Mouse (Mus musculus) adrenal gland (tissue): ENCODE data around the gene D10Jhu81e.
"Not testable (repeated sequence)": the region's sequence is repeated elsewhere in the genome, so short reads cannot be mapped to it uniquely, and the experiment has no call there.

Experiments used
- intact Hi-C: fragments of 180-260 bp; cut with DNase I; formaldehyde crosslinking; loops from one replicate; pipeline ENCODE4 v1.15.1; 2025

Gene D10Jhu81e

DNA sequence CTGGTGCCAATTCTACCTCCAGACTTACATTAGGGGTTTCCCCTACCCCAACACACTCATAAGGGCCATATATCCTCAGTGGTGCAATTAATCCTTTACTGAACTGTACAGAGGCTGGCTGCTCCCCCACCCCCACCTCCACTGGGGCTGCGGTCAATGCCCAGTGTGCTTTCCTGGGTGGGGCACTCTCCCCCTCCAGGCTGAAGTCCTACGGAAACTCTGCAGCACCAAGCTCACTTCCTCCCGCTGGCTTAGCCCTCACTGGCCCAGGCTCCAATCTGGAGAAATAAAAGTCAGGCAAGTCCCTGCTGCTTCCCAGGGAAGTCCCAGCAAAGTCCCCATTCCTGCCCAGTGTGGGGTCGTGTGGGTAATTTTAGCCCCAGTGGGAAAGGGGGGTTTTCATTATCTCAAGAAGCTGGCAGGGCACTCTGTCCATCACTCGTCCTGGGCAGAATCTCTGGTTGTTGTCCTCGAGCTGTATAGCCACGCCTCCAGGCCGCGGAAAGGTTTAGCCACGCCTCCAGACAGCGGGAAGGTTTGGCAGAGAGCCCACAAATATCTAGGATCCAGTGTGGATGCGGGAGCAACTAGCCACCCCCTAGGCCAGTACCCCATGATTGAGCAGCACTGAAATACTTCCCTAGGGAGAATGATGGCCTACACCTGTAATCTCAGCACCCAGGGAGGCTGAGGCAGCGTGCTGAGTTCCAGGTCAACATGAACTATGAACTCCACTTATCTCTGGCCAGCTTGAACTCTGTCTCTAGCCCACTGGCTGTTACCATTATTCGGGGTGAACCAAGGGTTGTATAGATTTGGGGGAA lies 34.4 kb downstream of the D10Jhu81e start:
- intact Hi-C loops = no loop called here

DNA sequence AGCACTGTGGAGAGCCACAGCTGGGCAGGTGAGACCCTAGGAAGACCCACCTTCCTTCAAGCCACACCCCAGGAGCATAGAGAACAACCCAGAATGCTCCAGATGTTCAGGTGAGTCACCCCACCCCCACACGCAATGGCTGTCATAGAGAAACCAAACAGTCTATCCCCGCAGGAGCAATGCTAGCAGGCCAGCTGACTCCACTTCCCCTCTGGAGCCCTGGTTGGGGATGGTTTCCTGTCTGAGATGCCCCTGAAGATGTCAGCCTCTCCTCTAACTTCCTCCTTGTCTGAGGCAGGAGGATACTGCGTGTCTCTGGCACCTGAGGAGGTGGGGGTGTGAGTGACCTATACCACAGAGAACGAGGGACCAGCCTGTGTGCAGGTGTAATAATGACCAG lies 35.2 kb downstream of the D10Jhu81e start:
- intact Hi-C loops = no loop called here

DNA sequence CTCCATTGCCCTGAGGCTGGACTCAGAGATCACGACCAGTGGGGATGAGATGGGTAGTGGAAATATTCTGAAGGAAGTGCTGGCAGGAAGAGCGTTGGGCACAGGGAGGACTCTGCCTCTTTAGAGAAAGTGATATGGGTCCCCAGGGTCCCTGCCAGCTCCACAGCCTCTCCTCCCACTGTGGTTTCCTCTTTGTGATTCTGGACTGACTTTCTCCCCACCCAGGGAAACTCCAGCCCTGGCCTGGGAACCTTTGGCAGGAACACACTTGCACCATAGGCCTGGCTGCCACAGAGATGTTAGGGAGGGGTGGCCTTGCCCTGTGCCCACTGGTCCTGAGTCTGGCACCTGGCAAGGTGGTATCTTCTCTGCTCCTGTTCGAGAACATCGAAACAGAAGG lies 39.6 kb downstream of the D10Jhu81e start:
- intact Hi-C loops = no loop called here

DNA sequence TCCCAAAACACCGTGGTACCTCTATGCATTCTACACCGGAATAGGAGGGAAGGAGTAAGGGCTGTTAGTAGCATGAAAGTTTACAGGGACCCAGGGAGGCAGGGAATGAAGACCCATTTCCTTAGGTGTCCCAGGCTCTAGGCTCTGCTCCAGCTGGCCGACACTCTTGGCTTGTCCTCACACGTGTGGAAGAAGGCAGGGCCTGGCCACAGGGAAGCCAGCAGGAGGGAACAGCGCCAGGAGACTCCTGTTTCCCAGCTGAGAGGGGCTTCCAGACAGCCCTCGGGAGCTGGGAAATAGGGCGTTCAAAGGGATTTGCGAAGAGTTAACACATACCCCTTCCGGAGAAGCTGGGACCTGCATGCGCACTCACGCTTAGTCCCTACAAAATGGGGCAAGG lies 40.2 kb downstream of the D10Jhu81e start:
- intact Hi-C loops = no loop called here

DNA sequence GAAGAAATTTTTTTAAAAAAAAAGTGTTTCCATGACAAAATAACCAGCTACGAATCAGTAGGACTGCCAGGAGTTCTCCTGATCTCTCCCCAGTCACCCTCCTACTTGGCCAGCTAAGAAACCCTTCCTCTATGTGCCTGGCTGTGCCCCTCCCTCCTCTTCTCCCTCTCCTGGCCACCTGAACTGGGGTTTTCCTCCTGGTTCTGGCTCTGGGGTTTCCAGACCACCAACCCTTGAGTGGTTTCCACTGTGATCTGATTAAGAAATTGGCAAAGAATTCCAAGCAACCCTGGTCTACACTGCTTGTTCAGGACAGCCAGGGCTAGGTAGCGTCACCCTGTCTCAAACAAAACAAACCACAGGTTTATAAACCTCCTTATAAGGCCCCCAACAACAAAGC lies 40.9 kb downstream of the D10Jhu81e start:
- intact Hi-C loops = no loop called here

DNA sequence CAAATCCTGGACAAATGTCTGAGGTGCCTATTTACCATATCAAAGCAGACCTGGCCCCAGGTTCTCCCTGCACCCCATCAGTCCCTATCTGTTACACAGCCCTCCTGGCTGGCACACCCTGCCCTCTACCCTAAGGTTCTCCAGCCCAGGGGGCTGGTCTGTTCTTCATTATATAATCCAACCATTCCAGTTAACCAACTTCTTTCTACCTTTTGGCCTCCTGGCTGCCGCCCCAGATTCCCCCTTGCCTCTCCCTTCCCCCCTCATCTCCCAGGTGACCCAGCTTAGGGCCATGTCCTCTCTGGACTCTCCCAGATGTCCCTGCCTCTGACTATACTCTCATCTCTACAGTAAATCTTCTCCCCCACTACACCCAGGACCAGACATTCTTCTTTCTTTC lies 41.7 kb downstream of the D10Jhu81e start:
- intact Hi-C loops = no loop called here

DNA sequence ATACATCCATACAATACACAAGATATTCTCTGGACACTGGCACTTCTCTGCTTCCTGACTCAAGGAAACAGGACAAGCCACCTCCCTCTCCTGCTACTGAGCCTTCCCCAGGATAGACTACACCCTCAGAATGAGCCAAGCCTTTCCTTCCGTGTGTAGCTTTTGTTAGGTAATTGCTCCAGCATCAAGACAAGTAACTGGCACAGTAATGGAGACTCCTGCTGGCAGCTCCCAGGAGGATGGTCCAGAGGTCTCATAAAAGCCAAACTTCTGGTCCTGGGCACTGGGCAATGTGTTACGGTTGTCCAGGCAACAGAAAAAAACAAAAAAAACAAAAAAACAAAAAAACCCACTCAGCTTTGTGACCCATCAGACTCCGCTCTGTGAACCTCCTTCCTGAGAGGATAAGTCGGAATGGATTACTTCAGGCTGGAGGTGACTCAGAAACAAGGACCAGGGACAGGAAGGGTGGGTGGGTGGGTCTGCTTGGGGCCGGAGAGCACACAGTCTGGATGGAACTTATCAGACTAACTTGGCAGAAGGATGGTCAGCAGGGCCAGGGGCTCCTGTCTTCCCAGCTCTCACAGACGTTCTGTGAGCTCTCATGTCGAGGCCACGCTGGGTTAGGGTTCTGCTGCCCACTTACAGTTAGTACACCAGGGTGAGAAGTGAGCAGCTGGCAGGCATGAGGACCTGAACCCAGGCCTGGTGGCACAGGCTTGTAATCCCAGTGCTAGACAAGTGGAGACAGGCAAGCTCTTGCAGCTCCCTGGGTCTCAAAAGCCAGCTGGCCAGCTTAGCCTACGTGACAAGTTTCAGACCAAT lies 42.3 kb downstream of the D10Jhu81e start:
- intact Hi-C loops = no loop called here

- intact Hi-C loops = no loop called here
Measured at GRCm38 (mm10) chr10:78126311-78126710, 43.3 kb downstream of the D10Jhu81e start.

GRCm38 (mm10) chr10:78125061-78125460 lies 44.5 kb downstream of the D10Jhu81e start:
- intact Hi-C loops = not testable (repeated sequence)

DNA sequence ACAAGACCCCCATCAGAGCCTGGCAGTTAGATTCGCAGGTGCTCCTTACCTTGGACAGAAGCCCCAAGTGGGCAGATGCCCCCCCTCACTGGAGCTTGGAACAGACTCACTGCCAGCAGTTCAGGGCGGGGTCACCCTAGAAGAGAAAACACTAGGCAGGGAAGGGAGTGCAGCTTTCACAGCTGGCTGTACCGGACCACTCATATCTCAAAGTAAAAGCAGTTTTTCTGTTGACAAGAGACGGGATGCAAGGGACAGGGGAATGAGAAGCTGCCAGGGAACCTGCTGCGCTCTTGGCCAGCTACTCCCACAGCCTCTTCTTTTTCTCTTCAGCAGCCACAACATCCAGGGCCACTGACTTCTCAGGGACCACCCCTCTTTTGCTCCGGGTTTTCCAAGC lies 45.4 kb downstream of the D10Jhu81e start:
- intact Hi-C loops = loop anchor here (5.0 kb wide), 1 partner anchor 47 kb away; no protein-coding TSS in a partner anchor

GRCm38 (mm10) chr10:78119422-78119821 lies 50.2 kb downstream of the D10Jhu81e start:
- intact Hi-C loops = loop anchor here (5.0 kb wide), 1 partner anchor 33 kb away; no protein-coding TSS in a partner anchor

DNA sequence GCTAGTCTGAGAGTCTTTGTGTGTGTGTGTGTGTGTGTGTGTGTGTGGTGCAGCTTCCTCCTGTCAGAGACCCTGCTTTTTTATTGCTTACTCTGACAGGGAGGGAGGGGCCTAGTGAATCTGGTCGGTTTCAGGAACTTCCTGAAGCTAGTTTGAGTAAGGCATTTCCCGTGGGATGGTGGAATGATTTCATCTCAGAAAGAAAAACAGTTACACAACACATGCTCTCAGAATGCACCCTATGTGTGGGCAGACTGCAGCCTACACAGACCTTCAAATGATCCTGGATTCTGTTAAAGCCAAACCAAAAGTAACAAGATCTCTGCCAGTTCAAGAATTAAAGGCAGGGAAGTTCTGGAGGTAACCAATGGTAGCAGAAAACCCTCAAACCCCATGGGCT lies 54.4 kb downstream of the D10Jhu81e start:
- intact Hi-C loops = loop anchor here (5.0 kb wide), 1 partner anchor 37 kb away; no protein-coding TSS in a partner anchor

- intact Hi-C loops = loop anchor here (5.0 kb wide), 1 partner anchor 38 kb away; no protein-coding TSS in a partner anchor
Measured at GRCm38 (mm10) chr10:78114521-78115092, 55.0 kb downstream of the D10Jhu81e start.
